Mouse (Mus musculus) frontal cortex, postnatal 36 days (tissue): ENCODE data around the gene Kmt2a.
A peak's percentile ranks its signal among the peaks of the same experiment; 100 is the strongest.
"Not testable (repeated sequence)": the region's sequence is repeated elsewhere in the genome, so short reads cannot be mapped to it uniquely, and the experiment has no call there.

Experiments used
- DNase-seq, 2 experiments: peaks; one replicate each; pipeline ENCODE4 v3.0.0; 2022; ENCODE audit warnings: low spot score in 2 of 2

Kmt2a gene

GRCm38 (mm10) chr9:44819920-44820827, 60.9 kb downstream of the Kmt2a start:
- no peak for DNase-seq

- DNase-seq = peak in 1 of 2 experiments; percentile 44
Observed at GRCm38 (mm10) chr9:44817522-44817921, 63.6 kb downstream of the Kmt2a start.

- no peak for DNase-seq
Observed at GRCm38 (mm10) chr9:44814179-44814578, 66.9 kb downstream of the Kmt2a start.

GRCm38 (mm10) chr9:44810316-44810715, 70.8 kb downstream of the Kmt2a start:
- DNase-seq = no peak

DNA sequence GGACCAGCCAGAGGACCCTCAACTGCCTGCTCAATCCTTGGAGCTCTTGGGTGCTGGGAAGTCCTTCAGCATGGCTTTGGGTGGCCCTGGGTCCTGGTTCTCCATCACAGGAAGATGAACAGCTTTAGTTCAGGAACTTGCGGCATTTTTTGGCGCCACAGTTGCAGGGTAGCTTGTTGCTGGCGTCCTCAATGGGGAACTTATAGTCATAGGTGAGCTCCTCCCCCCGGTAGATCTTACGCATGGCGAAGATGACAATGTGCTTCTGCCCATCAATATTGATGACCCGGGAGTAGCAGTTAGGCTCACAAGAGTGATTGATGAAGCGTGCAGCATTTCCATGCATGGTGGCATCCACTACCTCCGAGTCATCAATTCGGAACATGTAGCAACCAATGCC, 73.3 kb downstream of the Kmt2a start:
- DNase-seq = no peak

GRCm38 (mm10) chr9:44807141-44807540, 74.0 kb downstream of the Kmt2a start:
- no peak for DNase-seq

- no peak for DNase-seq
Observed at GRCm38 (mm10) chr9:44805536-44805935, 75.6 kb downstream of the Kmt2a start.

DNA sequence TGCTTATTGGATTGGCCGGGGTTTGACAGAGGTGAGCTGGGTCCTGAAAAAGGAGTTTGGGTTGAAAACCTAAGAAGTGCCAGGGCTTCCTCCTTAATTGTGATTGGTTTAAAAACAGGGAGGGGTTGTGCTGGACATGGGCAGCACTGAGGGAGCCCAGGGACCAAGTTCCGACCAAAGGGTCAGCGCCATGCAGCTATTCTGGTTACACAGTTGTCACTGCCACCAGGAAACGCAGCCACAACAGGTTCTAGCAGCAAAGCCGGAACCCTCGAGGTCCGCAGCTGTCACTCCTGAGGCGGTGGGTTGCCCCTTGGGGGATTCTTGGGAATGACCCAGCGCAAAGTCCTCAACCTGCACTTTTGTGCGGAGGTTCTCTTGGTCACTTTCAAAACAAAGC, 76.4 kb downstream of the Kmt2a start:
- no peak for DNase-seq

- DNase-seq = no peak
Observed at GRCm38 (mm10) chr9:44802808-44803450, 78.2 kb downstream of the Kmt2a start, which contains the start of gene Ttc36. TSS of gene Ttc36 (minus strand) at chr9:44803072.

DNA sequence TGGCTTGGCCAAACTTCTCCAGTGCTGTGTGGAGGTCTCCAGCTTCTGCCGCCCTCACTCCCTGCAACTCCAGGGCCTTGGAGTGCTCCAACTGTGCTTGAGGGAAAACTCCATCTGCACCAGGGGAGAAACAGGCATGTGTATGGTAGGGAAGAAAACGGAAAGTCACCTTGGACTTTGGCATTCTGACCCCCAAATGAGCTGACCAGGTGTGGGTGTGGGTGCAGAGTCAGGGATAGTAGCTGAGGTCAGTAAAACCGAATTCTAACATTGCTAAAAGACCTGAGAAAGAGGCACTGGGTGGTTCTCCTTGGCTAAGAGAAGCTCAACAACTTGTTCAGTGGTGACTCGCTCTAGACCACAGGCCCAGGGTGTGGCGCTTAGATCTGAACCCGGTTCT, 79.4 kb downstream of the Kmt2a start:
- no peak for DNase-seq

- DNase-seq = no peak
Observed at GRCm38 (mm10) chr9:44799958-44800324, 81.2 kb downstream of the Kmt2a start.

DNA sequence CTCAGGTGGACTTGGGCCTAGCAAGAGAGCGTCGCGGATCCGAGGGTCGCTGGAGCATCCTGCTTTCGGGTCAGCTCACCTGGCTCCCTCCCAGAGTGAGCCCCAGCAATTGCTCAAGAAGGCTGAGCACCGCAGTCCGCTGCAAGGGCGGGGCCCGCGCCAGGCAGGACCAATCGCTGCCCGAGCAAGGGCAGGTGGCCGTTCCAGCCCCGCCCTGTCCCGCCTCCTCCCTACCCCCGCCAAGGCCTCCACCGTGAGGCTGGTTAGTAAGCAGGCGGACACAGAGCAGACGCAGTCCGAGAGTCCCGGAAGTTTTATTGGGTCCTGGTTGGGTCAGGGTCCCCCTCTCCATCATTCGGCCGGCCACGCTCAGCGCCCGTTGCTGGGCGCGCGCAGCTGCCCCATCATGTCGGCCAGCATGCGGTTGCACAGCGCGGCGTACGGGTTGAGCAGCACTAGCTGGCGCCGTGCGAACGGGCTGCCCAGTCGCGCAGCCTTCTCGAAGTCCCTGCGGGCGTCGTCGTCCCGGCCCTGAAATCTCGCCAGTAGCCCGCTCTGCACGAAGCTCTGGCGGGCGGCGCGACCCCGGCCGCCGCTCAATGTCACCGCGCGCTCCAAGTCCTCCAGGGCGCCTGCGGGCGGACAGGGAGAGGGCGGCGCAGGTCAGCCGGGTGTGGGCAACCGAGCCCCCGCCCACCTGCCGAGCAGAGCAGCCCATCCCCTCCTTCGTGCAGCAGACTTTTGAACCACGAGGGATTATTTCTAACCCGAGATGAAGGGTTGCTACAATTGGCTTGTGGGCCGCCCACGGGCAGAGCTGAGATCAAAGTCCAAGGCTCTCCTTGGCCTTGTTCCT, 81.8 kb downstream of the Kmt2a start, which contains the start of gene Tmem25:
Gene Tmem25 (minus strand): TSS at position 206 of the 856 bp plus-strand sequence.
- DNase-seq = peak; percentile 85 to 92

GRCm38 (mm10) chr9:44798298-44798697, 82.8 kb downstream of the Kmt2a start:
- no peak for DNase-seq

DNA sequence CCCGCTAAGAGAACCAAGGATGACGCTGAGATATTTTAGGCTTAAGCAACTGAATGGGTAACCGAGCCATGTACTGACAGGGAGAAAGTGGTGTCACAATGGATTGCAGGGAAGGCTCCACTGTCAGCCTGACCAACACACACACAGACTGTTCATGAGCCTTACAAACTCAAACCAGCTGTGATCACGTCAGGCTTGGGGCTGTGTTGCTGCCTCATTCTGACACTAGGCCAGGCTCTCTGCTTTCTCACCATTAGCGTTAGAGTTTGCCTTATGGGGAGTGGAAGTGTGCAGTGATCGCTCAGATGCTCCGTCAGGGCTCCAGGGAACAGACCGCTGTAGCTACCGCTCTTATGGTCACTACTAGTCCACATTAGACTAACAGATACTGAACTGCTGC, 88.3 kb downstream of the Kmt2a start:
- no peak for DNase-seq

DNA sequence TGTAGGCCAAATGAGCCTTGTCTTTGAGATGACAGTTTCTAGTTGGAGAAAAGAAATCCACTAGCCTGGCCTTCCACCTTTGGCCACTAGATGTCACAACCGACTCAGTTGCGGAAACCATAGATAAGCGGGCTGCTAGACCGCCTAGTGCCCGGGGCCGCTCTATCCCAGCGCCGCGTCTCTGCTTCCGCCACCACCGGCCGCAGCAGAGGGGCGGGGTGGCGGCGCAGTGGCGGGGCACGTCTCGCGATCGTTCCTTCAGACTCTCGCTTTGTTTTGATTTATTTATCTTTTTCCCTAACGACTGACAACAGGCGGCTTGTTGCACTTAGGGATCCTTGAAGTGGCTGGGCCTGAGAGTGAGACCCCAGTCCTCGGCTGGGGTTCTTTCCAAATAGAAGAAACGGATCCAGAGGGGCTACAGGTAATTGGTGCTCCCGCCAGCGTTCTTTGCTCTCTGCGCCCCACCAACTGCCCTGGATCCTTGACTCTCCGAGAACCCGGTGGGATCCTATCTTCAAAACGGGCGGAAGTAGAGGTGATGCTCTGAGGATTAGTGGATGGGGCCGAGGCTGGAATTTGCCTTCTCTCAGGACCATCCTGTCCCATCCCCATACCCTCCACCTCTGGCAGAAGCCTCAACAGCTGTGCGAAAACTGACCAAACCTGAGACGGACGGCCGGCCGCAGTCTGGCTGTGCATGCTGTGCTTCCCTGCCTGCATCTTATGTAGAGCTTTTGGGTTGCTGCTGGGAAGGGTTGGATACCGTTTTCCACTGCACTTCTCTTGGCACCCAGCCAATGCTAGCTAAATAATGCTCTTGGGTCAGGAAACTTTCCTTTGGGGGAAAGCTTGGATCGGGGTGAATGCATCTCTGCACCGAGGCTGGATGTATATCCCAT, 108.1 kb downstream of the Kmt2a start:
- DNase-seq = peak; percentile 89 to 97

- DNase-seq = no peak
Observed at GRCm38 (mm10) chr9:44772392-44772749, 108.7 kb downstream of the Kmt2a start.

DNA sequence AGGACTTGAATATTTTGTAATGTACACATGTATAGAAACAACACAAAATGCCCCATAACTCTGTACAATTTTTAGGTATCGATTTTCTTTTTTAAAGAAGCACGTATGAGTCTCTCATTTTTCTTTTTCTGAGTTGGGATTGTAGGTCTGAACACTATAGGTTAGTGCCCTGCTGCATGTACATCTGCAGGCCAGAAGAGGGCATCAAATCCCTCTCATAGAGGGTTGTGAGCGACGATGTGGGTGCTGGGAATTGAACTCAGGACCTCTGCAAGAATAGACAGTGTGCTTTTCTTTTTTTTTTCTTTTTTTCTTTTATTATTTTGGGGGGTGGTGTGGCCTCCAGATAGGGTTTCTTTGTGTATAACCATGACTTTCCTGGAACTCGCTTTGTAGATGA, 109.7 kb downstream of the Kmt2a start:
- no peak for DNase-seq

DNA sequence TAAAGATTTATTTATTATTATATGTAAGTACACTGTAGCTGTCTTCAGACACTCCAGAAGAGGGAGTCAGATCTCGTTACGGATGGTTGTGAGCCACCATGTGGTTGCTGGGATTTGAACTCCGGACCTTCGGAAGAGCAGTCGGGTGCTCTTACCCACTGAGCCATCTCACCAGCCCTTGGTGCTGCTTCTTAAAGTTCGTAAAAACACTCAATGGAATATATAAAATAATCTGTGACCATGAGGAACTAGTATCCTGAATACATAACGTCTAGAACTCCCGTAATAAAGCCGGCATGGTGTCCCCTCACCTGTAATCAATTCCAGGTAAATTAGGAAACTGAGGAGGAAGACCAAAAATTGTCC, 113.1 kb downstream of the Kmt2a start:
- not testable (repeated sequence) for DNase-seq

DNA sequence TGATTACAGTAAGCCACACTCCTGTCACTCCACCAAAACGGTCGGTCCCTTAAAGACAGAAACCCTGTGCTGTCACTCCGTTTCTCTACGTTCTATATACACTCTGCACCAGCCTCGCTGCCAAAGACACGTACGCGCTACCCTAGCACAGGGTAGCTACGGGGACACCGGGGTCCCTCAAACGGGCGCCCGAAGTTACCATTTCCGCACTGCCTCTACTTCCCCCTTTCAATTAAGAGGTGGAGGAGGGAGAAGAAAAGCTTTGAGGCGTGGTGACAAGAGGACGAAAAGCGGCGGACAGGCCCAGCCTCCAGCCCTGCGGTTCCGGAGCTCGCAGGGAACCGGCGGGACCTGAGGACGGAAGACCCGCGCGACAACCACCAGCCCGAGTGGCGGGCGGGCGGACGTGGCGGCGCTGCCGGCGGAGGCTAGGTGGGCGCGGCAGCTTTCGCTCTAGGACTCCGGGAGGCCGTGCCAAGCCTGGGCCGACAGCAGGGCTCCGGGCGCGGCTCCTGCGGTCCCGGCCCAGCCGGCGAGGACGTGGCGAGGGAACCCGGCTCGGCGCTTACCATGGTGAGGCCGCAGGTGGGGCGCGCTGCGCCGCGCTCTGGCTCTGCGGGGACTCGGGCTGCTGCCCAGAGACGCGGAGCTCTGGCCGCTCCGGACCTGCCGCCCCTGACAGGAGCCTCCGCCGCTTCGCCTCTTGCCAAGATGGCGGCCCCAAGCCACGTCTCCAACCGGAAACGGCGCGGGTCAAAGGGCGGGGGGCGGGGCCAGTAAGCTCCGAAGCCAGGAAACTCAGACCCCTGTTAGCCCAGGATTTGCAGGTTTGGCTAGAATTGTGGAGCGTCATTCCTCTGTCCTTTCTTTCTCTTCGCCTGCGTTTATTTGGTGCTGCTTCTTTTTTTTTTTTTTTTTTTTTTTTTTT, 113.7 kb downstream of the Kmt2a start, which contains the start of the genes Arcn1 and Ift46:
Gene Arcn1 (minus strand): TSS at position 745 of the 928 bp plus-strand sequence.
Gene Ift46 (plus strand): TSS at position 808 of the 928 bp plus-strand sequence.
- peak; percentile 78 to 80 for DNase-seq

DNA sequence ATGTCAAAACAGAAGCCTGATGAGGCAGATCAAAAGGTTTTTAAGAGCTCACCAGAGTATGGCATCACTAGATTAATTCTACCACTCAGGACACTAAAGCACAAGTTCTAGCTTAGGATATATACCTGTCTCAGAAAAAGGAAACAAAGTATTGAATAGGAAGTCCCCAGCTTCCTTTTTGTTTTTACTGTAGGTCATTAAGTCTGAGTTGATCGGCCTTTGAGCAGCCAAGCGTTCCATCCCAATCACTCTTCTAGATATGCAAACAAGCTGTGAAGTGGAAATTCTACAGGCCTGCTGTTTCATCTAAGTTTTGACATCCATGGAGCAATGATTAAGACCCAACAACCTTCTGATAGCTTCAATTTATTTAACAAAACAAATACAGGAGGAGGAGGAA, 120.2 kb downstream of the Kmt2a start:
- DNase-seq = no peak
